Mouse (Mus musculus) kidney, postnatal 25 days (tissue): Measurements from ENCODE around the gene Mael.

Experiments
- DNase-seq, 2 experiments: peaks; one replicate each; pipeline ENCODE4 v3.0.0; 2021; ENCODE audit warnings: mixed read lengths in 2 of 2

The Mael gene

DNA sequence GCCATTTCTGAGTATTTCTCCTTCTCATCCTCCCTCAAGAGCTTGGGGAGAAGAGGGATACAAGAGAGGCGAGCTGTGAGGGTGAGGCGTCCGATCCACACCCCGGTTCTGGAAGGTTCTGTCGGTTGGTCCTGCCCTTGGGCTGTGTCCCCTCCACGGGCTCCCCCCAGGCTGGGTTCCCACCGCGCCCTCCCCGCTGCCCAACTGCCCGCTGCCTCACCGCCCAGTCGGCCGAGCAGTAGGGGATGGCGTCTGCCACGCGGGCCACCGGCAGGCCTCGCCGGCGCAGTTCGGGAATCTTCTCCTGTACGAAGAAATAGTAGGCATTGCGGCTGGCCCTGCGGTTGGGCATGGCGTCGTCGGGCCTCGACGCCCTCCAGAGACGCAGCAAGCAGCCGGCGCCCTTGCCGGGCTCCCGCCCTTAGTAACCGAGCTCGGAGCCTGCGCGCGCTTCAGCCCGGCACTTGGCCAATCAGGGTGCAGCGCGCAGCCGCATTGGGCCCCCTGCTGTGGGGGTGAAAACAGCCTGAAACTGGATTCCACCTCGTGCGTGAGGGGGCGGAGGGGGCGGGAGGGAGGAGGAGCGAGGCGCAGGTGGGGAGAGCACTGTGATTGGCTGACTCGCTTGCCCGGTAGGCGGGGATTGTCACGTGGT is at the start of gene Mael:
Gene Mael, minus strand, starts transcription at position 433 of the 655 bp plus-strand sequence.
- peak in 1 of 2 experiments; percentile 33 for DNase-seq

DNA sequence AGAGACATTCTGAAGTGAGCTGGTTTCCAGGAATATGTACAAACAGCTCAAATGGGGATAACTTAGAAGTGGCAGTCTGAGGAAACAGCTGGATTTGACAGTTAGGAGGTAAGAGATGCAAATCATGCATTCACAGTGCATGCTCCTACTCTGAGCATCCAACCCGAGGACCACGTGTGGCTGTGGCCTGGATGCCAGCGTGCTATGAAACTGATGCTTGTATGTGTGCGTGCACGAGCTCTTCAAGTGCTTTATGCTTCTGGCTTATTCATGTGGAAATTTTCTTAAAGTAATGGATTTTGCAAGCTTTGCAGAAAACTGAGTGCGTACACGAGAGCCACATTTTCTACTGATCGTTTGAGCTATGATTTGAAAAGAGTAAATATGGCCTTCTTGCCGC is 47.7 kb upstream of the Mael start:
- no peak for DNase-seq

- no peak for DNase-seq
Measured at GRCm38 (mm10) chr1:166284390-166284789, 45.8 kb upstream of the Mael start.

GRCm38 (mm10) chr1:166283451-166283850 is 44.9 kb upstream of the Mael start:
- DNase-seq, result no peak

DNA sequence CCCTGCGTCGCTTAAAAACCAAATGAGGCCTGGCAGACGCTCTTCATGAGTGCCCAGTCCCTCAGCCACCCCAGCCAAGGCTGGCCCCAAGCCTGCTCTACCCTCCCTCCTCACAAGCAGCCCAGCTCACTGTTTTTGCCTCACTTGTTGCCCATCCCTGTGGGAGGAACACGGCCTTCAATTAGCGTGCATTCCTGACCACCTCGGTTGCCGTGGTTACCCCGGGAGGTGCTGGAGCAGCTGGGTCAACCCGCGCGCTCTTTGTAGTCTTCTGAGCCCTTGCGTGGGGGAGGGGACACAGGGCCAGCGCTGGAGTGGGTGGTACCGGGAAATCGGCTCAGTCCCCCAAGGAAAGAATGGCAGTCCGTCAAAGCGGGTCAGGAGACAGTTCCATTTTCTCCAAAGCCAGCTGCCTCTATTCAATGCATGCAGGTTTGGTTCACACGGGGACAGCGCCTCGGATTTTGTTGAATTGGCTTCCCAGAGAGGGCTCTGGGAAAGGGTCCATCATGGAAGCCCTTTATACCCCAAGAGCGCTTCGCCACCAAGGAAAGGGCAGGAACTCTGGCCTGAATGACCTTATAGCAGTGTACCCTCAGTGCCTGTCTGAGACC is 44.2 kb upstream of the Mael start:
- DNase-seq, result peak; percentile 56 to 79

GRCm38 (mm10) chr1:166281836-166282235 is 43.3 kb upstream of the Mael start:
- no peak for DNase-seq

DNA sequence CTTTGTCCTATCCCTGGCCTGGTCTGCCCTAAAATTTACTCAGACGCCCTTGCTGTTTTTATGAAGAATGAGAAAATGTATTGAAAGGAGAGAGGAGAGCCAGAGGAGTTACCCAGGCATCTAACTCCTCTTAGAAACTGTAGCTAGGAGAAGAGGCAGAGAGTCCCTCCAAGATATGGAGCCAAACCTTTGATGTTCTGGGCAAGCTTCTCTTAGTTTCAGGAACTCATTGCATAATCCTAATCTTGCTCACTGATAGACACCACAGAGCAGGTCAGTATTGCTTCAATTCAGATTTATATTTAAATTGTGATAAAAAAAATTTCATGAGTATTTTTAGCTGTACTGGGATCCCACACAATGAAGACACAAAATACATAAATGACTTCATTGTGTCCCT is 42.7 kb upstream of the Mael start:
- DNase-seq, result no peak

DNA sequence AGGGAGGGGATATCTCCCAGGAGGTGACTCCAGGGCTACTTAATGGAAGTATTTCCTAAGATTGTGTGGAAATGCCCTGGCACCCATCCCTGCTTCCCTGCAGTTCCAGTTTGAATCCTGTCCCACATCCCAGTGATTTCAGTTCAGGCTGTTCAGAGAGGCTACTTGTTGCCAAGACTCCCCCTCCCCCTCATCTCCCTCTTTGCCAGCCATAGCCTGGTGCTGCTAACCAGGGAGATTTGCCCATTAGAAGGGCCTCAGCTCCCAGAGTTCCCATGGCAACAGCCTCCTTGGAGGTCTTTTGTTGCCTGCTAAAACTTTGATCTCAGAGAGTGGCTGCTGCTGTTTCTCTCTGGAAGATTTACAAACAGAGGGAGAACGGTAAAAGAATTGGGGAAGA is 42.0 kb upstream of the Mael start:
- peak in 1 of 2 experiments; percentile 37 for DNase-seq

DNA sequence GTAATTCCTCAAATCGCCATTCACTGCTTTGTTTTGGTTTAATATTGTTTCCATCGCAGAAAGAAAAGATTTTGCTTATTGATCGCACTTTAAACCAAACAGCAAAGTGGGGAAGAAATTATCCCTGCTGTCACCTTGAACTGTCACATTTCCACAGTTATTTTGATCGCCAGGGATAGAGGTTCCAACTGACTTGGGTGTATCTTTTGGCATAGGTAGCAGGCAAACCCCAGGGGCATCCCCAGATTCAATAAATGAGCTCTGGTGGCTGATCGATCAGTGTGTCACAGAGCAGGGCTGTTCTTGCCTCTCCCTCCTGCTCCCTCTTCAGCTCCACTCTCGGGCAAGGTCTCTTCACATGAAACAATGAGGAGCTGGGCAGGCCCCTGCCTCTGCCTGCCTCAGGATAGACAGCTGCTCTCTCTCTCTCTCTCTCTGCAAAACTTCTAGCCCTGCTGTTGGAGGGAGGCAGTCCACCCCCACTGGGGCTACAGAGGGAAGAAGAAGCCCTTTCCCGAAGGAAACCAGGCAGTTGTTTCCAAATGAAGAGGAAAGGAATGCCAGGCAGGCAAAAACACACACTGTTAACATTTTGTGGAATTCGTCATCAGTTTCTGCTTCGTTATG is 41.1 kb upstream of the Mael start:
- DNase-seq, result no peak

- peak in 1 of 2 experiments; percentile 43 for DNase-seq
Measured at GRCm38 (mm10) chr1:166278786-166279185, 40.2 kb upstream of the Mael start.

- DNase-seq, result no peak
Measured at GRCm38 (mm10) chr1:166268218-166268617, 29.7 kb upstream of the Mael start.

DNA sequence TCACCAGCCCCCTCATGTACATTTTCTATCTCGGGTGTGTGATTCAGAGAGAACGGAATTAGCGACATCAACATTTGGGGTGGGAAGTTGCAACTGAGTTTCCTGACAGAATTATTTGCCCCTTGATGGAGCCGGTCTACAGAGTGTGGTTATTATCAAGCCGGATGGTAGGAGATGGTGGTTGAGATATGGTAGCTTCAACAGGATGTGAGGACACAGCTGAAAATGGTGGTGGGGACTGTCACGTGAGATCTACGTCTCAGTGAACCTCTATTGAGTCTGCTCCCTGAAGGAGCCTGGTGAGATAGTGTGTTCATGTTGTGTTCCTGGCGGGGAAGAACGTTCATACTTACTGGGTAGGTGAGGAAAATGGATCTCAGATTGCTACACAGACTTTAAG is 28.4 kb upstream of the Mael start:
- DNase-seq, result no peak

- peak in 1 of 2 experiments; percentile 24 for DNase-seq
Measured at GRCm38 (mm10) chr1:166266001-166266705, 27.6 kb upstream of the Mael start.

- DNase-seq, result no peak
Measured at GRCm38 (mm10) chr1:166259526-166259925, 21.0 kb upstream of the Mael start.

DNA sequence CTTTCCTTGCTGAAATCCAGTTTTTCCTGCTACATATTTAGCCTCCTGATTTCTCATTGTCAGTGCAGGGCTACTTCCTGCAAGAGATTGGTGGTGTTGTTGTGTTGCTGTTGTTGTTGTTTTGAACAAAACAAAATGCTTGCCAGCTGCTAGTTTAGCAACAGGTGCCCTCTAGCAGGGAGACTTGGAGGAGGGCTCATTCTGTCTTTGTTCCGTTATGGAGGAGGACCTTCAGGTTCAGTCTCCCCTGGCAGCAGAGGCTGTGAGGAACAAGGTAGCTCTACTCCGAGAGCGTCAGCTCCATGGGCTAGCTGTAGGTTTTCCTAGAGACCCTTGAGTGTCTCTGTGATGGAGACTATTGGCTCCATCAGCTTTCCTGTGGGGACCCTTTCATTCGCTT is 18.4 kb upstream of the Mael start:
- no peak for DNase-seq

DNA sequence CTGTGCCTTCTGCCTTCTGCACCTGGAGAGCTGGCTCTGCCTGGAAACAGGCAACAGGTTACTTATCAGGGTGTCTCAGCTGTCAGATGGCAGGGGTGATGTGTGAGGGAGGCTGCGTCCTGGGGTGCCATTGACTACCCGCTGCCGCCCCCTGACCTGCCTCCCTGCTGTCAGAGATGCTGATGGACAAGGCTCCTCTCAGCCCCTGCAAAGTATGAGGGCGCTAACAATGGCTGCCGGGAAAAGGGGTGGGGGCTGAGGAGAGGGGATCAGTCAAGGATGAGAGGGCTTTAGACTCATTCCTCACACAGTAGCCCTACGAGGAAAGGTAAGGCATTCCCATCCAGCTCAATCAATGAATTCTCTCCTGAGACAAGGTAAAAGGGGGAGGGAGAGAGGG is 17.8 kb upstream of the Mael start:
- DNase-seq, result peak in 1 of 2 experiments; percentile 38

GRCm38 (mm10) chr1:166255651-166256050 is 17.1 kb upstream of the Mael start:
- DNase-seq, result no peak

- DNase-seq, result no peak
Measured at GRCm38 (mm10) chr1:166255091-166255490, 16.5 kb upstream of the Mael start.

GRCm38 (mm10) chr1:166253898-166254894 is 15.6 kb upstream of the Mael start, which contains the start of gene Ildr2:
Gene Ildr2 (plus strand): TSS chr1:166254139.
- DNase-seq, result peak; percentile 76 to 88

DNA sequence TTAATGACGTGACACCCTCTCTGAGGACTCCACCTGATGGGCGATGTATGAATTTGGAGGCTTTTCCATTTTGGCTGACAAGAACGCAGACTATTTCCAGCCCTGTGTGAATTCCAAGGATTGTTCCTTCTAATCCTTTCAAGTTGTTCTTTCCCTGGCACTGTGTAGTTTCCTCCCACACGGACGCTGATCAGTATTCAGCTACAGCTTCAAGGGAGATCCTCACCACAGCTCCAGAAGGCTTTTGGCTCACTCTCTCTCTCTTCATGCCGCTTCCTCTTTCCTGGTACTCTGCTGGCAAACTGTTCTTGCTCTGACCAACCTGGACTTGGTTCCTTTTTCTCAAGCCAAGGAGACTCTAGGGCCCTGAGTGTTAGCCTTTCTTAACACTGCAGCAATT is 5.7 kb upstream of the Mael start:
- DNase-seq, result no peak

DNA sequence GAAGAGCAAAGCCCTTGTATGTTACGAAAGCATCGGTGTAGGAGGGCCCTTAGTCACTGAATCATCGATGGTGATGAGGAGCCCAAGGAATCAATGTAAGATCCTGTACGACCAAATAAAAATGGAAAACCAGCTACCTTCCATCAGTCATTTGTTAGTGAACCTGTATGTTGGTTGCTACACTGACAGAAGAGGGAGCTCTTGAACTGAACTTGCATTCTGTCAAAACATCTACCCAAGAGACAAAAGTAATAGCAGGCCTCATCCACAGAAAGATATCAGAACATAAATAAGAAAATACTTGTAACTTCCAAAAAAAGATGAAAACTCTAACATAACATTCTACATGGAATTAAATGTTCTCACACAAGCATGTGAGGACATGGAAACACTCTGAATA is 24.4 kb downstream of the Mael start:
- no peak for DNase-seq

DNA sequence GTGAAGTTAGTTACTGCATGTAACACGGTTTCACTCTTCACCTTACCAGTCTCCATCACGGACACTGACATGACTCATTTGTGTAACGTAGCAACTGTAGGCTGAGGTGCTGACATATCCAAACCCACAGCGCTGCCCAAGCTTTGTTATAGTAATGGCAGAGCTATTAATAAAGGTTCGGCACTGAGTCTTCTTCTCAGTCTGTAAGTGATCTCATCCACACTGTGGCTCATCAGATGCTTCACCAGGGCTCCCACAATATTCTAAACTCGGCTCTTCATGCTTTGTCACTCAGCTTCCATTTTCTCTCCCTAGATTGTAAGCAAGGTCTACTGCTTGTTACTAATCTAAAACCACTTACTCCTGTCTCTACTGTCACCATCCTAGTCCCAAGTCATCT is 29.2 kb downstream of the Mael start:
- no peak for DNase-seq
